Mouse (Mus musculus): ENCODE results near the gene Gcnt3. TPM values are rescaled to one million over a fixed set of nuclear protein-coding genes. Genes with fewer than 3 reads are reported as not detected.

Gene Gcnt3
- polyA plus RNA-seq, 1 experiment from 2014 or later, result 0.03 TPM

DNA sequence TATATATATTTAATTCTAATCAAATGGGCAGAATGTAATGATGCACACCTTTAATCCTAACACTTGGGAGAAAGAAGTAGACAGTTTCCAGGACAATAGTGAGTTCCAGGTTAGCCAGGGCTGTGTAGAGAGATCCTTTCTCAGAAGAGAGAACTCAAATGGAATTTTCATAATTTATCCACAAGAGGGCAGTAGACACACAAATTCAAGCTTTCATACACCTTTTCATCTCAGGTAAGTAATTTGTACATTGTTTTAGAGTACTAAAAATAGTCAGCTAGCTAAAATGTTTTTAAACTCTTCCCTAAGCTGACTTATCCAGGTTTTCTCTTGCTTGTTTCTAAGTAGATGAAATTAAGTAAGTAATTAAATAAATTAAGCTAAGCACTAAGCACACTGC lies 19.0 kb downstream of the Gcnt3 start:
- Histone ChIP-seq H3K9ac (ENCODE audit: low read depth, low read length) (no peak overlapping the region), H3K36me3 (ENCODE audit: control insufficient read depth, insufficient read depth, low read length) (no peaks in the 10 kb centered on the region; the same call in 1 of the 2 replicates), H3K27ac (ENCODE audit: low read depth, low read length) (no peak overlapping the region), H3K4me1 (replicated peaks; ENCODE audit: control insufficient read depth, insufficient read depth, low read length) (no peaks in the 10 kb centered on the region; the same call in 1 of the 2 replicates), H3K27me3 (ENCODE audit: control insufficient read depth, insufficient read depth, low read length) (no peaks in the 10 kb centered on the region), H3K9me3 (ENCODE audit: control insufficient read depth, low read length) (no peaks in the 10 kb centered on the region), H3K4me3 (ENCODE audit: low read depth, low read length) (no peak overlapping the region), H3K4me2 (replicated peaks; ENCODE audit: low read depth, low read length) (no peak overlapping the region)
- DNase-seq (ENCODE audit: low spot score) (no peak), ATAC-seq (ENCODE audit: low FRiP score) (no peak)

DNA sequence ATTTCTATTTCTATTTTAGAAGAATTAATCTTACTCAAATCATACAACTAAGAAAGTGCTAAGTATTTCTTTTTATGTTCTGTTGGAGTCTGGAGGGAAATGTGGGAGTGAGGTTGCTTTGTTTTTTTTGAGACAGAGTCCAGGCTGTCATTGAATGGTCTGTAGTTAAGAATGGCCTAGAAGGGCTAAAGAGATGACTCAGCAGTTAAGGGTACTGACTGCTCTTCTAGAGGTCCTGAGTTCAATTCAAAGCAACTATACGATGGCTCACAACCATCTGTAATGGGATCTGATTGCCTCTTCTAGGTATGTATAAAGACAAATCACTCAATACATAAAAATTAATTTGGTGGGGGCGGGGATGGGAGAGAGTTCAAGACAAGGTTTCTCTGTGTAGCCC lies 22.3 kb downstream of the Gcnt3 start:
- no peak for ATAC-seq (ENCODE audit: low FRiP score)
- WGBS, result 86% methylated on average over 2 of the region's 2 CpGs
- H3K27me3 ChIP-seq (ENCODE audit: control insufficient read depth, insufficient read depth, low read length), result no peaks in the 10 kb centered on the region
- H3K4me3 ChIP-seq (ENCODE audit: low read depth, low read length), result no peak overlapping the region
- no peak overlapping the region for H3K4me2 ChIP-seq (replicated peaks; ENCODE audit: low read depth, low read length)
- H3K9me3 ChIP-seq (ENCODE audit: control insufficient read depth, low read length), result no peaks in the 10 kb centered on the region
- H3K9ac ChIP-seq (ENCODE audit: low read depth, low read length), result no peak overlapping the region
- no peak for DNase-seq (ENCODE audit: low spot score)
- no peak overlapping the region for H3K27ac ChIP-seq (ENCODE audit: low read depth, low read length)
- peaks cover 3% of the 10 kb centered on the region; the same call in 1 of the 2 replicates for H3K4me1 ChIP-seq (replicated peaks; ENCODE audit: control insufficient read depth, insufficient read depth, low read length)
- no peaks in the 10 kb centered on the region; the same call in 1 of the 2 replicates for H3K36me3 ChIP-seq (ENCODE audit: control insufficient read depth, insufficient read depth, low read length)

DNA sequence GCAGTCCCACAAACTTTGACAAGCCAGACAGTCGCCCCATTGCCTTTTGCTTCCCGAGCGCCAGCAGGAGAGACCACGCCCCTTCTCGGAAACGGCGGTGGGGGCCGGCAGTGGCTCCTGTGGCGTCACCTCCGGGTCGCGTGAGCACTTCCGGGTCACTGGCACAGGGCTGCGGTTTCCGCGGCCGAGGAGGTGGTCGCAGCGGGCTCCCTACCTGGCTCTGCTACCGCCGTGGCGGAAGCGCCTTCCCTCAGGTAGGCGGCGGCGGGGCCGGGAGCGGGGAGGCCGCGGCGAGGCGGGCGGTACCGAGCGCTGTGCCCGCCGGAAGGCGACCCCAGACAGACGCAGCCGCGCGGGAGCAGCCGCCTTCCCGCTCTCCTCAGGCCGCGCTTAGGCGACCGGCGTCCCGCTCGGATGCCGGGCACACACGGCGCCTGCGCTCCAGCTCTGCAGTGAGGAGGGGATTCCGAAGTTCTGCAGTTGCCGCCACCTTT lies 25.4 kb downstream of the Gcnt3 start, which contains the start of gene Gtf2a2:
Gtf2a2 (plus strand) TSS at position 143 of the 494 bp plus-strand sequence.
- H3K4me3 ChIP-seq (ENCODE audit: low read depth, low read length), result peak within 1 kb of the TSS; percentile 93
- H3K4me2 ChIP-seq (replicated peaks; ENCODE audit: low read depth, low read length), result peak within 1 kb of the TSS; percentile 63
- ATAC-seq (ENCODE audit: low FRiP score), result peak; percentile 97
- H3K9ac ChIP-seq (ENCODE audit: low read depth, low read length), result peak within 1 kb of the TSS; percentile 90
- peaks cover 3% of the 10 kb centered on the region; the same call in 1 of the 2 replicates for H3K4me1 ChIP-seq (replicated peaks; ENCODE audit: control insufficient read depth, insufficient read depth, low read length)
- DNase-seq (ENCODE audit: low spot score), result peak; percentile 96
- H3K36me3 ChIP-seq (ENCODE audit: control insufficient read depth, insufficient read depth, low read length), result peaks cover 9% of the 10 kb centered on the region; the same call in 1 of the 2 replicates
- H3K27me3 ChIP-seq (ENCODE audit: control insufficient read depth, insufficient read depth, low read length), result no peaks in the 10 kb centered on the region
- no peaks in the 10 kb centered on the region for H3K9me3 ChIP-seq (ENCODE audit: control insufficient read depth, low read length)
- peak within 1 kb of the TSS; percentile 85 for H3K27ac ChIP-seq (ENCODE audit: low read depth, low read length)
- under 1% methylated on average over 57 of the region's 57 CpGs for WGBS

DNA sequence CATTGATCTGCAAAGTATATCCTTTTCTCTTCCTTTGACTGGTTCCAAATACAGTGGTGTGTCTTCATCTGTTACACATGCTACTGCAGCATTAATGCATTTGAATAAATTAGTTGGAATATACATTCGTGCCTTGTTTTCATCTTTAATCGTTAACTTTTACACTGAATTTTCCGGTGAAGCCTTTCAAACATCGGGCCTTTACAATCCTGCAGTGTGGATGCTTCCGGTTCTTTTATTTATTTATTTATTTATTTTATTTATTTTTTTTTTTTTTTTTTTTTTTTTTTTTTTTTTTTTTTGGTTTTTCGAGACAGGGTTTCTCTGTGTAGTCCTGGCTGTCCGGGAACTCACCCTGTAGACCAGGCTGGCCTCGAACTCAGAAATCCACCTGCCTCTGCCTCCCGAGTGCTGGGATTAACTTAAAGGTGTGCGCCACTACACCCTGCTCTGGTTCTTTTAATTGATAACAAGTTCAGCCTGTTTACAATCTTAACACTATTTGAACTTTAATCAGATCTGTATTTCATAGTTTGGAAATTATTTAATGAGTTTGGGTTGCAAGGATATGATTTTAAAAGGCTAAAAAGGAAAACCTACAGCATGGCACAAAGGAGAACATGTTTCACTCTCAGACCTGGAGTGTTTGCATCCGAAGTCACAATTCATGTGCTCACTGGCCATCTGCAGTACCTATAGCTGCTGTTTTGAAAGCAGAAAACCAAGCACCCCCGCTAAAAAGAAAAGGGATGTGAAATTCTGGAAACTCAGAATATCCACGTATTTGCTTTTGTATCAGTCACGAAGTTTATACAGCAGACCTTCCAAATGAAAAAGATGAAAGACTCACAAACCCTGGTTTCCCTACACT lies 26.1 kb downstream of the Gcnt3 start:
- DNase-seq (ENCODE audit: low spot score), result no peak
- WGBS, result 66% methylated on average over 13 of the region's 14 CpGs
- peak overlapping the region; percentile 90; the same call in 1 of the 2 replicates for H3K9ac ChIP-seq (ENCODE audit: low read depth, low read length)
- peak overlapping the region; percentile 63 for H3K4me2 ChIP-seq (replicated peaks; ENCODE audit: low read depth, low read length)
- H3K27ac ChIP-seq (ENCODE audit: low read depth, low read length), result peak overlapping the region; percentile 30; the same call in 1 of the 2 replicates
- ATAC-seq (ENCODE audit: low FRiP score), result peak; percentile 56
- peaks cover 3% of the 10 kb centered on the region; the same call in 1 of the 2 replicates for H3K4me1 ChIP-seq (replicated peaks; ENCODE audit: control insufficient read depth, insufficient read depth, low read length)
- peaks cover 9% of the 10 kb centered on the region; the same call in 1 of the 2 replicates for H3K36me3 ChIP-seq (ENCODE audit: control insufficient read depth, insufficient read depth, low read length)
- peak overlapping the region; percentile 93 for H3K4me3 ChIP-seq (ENCODE audit: low read depth, low read length)
- no peaks in the 10 kb centered on the region for H3K27me3 ChIP-seq (ENCODE audit: control insufficient read depth, insufficient read depth, low read length)
- H3K9me3 ChIP-seq (ENCODE audit: control insufficient read depth, low read length), result no peaks in the 10 kb centered on the region

- H3K27me3 ChIP-seq (ENCODE audit: control insufficient read depth, insufficient read depth, low read length), result no peaks in the 10 kb centered on the region
- DNase-seq (ENCODE audit: low spot score), result no peak
- WGBS, result 93% methylated on average over 5 of the region's 5 CpGs
- no peak overlapping the region for H3K4me2 ChIP-seq (replicated peaks; ENCODE audit: low read depth, low read length)
- no peak overlapping the region for H3K4me3 ChIP-seq (ENCODE audit: low read depth, low read length)
- no peak for ATAC-seq (ENCODE audit: low FRiP score)
- H3K9me3 ChIP-seq (ENCODE audit: control insufficient read depth, low read length), result no peaks in the 10 kb centered on the region
- H3K9ac ChIP-seq (ENCODE audit: low read depth, low read length), result no peak overlapping the region
- H3K27ac ChIP-seq (ENCODE audit: low read depth, low read length), result no peak overlapping the region
- peaks cover 3% of the 10 kb centered on the region; the same call in 1 of the 2 replicates for H3K4me1 ChIP-seq (replicated peaks; ENCODE audit: control insufficient read depth, insufficient read depth, low read length)
- peaks cover 9% of the 10 kb centered on the region; the same call in 1 of the 2 replicates for H3K36me3 ChIP-seq (ENCODE audit: control insufficient read depth, insufficient read depth, low read length)
These were observed 27.0 kb downstream of the Gcnt3 start for GRCm38 (mm10) chr9:70010781-70011473.

- no peaks in the 10 kb centered on the region for H3K27me3 ChIP-seq (ENCODE audit: control insufficient read depth, insufficient read depth, low read length)
- peaks cover 9% of the 10 kb centered on the region; the same call in 1 of the 2 replicates for H3K36me3 ChIP-seq (ENCODE audit: control insufficient read depth, insufficient read depth, low read length)
- H3K4me1 ChIP-seq (replicated peaks; ENCODE audit: control insufficient read depth, insufficient read depth, low read length), result peaks cover 3% of the 10 kb centered on the region; the same call in 1 of the 2 replicates
- no peak overlapping the region for H3K4me3 ChIP-seq (ENCODE audit: low read depth, low read length)
- H3K27ac ChIP-seq (ENCODE audit: low read depth, low read length), result no peak overlapping the region
- no peak overlapping the region for H3K4me2 ChIP-seq (replicated peaks; ENCODE audit: low read depth, low read length)
- DNase-seq (ENCODE audit: low spot score), result no peak
- H3K9ac ChIP-seq (ENCODE audit: low read depth, low read length), result no peak overlapping the region
- WGBS, result 92% methylated on average over 8 of the region's 8 CpGs
- no peaks in the 10 kb centered on the region for H3K9me3 ChIP-seq (ENCODE audit: control insufficient read depth, low read length)
- no peak for ATAC-seq (ENCODE audit: low FRiP score)
These were observed 28.1 kb downstream of the Gcnt3 start for GRCm38 (mm10) chr9:70009754-70010304.

- WGBS, result 88% methylated on average over 14 of the region's 14 CpGs
- Histone ChIP-seq H3K36me3 (ENCODE audit: control insufficient read depth, insufficient read depth, low read length) (peaks cover 9% of the 10 kb centered on the region; the same call in 1 of the 2 replicates), H3K9ac (ENCODE audit: low read depth, low read length) (no peak overlapping the region), H3K4me2 (replicated peaks; ENCODE audit: low read depth, low read length) (no peak overlapping the region), H3K4me1 (replicated peaks; ENCODE audit: control insufficient read depth, insufficient read depth, low read length) (no peaks in the 10 kb centered on the region), H3K4me3 (ENCODE audit: low read depth, low read length) (no peak overlapping the region), H3K27me3 (ENCODE audit: control insufficient read depth, insufficient read depth, low read length) (no peaks in the 10 kb centered on the region), H3K27ac (ENCODE audit: low read depth, low read length) (no peak overlapping the region), H3K9me3 (ENCODE audit: control insufficient read depth, low read length) (no peaks in the 10 kb centered on the region)
- no peak for ATAC-seq (ENCODE audit: low FRiP score)
- no peak for DNase-seq (ENCODE audit: low spot score)
These were observed 30.2 kb downstream of the Gcnt3 start for GRCm38 (mm10) chr9:70007506-70008248.

DNA sequence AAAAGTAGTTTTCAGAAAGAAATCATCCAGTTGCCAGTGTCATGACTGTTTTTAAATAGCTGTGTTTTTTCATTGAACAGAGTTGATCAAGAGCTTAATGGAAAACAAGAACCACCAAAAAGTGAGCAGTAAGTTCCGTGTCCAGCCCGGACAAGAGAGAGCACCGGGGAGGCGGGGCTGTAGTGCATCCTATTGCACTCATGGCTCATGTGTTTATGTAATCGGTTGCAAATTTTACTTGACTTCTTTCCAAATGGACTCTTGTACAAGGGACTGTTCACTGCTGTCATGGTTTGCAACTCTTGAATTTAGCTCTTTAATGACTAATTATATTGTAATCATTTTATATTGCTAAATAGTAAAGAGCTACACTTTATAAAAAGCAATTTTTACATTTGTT lies 30.9 kb downstream of the Gcnt3 start:
- Histone ChIP-seq H3K27me3 (ENCODE audit: control insufficient read depth, insufficient read depth, low read length) (no peaks in the 10 kb centered on the region), H3K36me3 (ENCODE audit: control insufficient read depth, insufficient read depth, low read length) (peaks cover 9% of the 10 kb centered on the region; the same call in 1 of the 2 replicates), H3K9ac (ENCODE audit: low read depth, low read length) (no peak overlapping the region), H3K4me3 (ENCODE audit: low read depth, low read length) (no peak overlapping the region), H3K9me3 (ENCODE audit: control insufficient read depth, low read length) (no peaks in the 10 kb centered on the region), H3K4me2 (replicated peaks; ENCODE audit: low read depth, low read length) (no peak overlapping the region), H3K4me1 (replicated peaks; ENCODE audit: control insufficient read depth, insufficient read depth, low read length) (no peaks in the 10 kb centered on the region), H3K27ac (ENCODE audit: low read depth, low read length) (no peak overlapping the region)
- WGBS, result 94% methylated on average over 5 of the region's 5 CpGs
- DNase-seq (ENCODE audit: low spot score), result no peak
- ATAC-seq (ENCODE audit: low FRiP score), result no peak
